Mouse (Mus musculus): ENCODE measurements around the gene Slc25a20. TPM values are rescaled to one million over a fixed set of nuclear protein-coding genes. Genes with fewer than 3 reads are reported as not detected.

The Slc25a20 gene
- polyA plus RNA-seq, 1 experiment, result 12.6 TPM

DNA sequence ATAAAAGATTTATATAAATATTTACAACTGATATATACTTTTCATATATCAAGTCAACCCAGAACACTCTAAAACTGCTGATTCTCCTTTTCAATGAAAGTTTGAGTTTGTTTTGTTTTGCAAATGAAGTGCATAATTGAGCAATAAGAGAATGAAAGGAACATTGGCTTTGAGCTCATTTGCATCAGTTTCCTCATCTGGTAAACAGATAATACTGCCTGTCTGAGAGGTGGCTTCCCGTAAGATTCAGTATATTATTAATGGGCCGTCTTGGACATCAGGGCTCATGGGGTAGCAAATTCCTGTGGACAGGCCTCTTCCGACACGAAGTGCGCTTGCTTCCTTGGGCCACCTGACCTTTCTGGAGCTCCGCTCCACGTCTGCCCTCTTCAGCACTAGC lies 48.9 kb downstream of the Slc25a20 start:
- TF ChIP-seq POLR2A (IDR thresholded peaks at IDR 0.05; ENCODE audit: extremely low read depth, insufficient read depth, low read length), result no peak
- TF ChIP-seq CTCF (IDR thresholded peaks at IDR 0.05; ENCODE audit: extremely low read depth, insufficient read depth, low read length), result no peak
- H3K4me1 ChIP-seq (ENCODE audit: control insufficient read depth, insufficient read depth, low read length), result peaks cover 12% of the 10 kb centered on the region
- H3K27ac ChIP-seq (ENCODE audit: insufficient read depth, low read length), result no peak overlapping the region
- no peak overlapping the region for H3K4me3 ChIP-seq (ENCODE audit: insufficient read depth, low read length)

DNA sequence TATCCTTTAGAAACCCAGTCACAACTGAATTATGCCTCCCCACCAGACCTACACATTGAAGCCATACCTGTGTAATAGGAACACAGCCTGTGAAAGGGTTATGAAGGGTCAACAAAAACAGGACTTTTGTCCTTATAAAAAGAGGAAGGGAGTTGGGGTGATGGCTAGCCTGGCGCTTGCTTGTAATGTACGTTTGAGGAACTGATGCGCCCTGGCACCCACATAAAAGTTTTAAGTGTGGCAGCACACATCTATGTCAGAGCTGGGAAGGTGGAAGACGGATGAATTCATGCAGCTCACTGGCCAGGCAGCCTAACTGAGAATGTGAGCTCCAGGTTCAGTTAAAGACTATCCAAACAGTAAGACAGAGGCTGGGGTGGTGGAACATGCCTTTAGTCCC lies 54.3 kb downstream of the Slc25a20 start:
- H3K4me1 ChIP-seq (ENCODE audit: control insufficient read depth, insufficient read depth, low read length), result peaks cover 2% of the 10 kb centered on the region
- no peak overlapping the region for H3K4me3 ChIP-seq (ENCODE audit: insufficient read depth, low read length)
- TF ChIP-seq CTCF (IDR thresholded peaks at IDR 0.05; ENCODE audit: extremely low read depth, insufficient read depth, low read length) (no peak), POLR2A (IDR thresholded peaks at IDR 0.05; ENCODE audit: extremely low read depth, insufficient read depth, low read length) (no peak)
- no peak overlapping the region for H3K27ac ChIP-seq (ENCODE audit: insufficient read depth, low read length)

DNA sequence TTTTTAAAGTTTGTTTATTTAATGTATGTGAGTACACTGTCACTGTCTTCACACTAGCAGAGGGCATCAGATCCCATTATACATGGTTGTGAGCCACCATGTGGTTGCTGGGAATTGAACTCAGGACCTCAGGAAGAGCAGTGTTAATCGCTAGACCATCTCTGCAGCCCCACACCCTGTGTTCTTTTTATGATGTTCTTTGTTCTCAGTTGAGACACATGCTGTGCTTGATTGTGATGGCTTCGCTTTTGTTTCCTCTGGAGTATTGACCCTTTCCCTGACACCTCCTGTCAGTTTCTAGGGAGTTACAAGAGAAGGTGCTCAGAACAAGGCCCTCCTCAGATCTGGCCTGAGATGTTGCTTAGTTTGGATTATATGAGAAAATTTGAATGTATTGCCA lies 61.9 kb downstream of the Slc25a20 start:
- no peak for TF ChIP-seq POLR2A (IDR thresholded peaks at IDR 0.05; ENCODE audit: extremely low read depth, insufficient read depth, low read length)
- no peak overlapping the region for H3K4me3 ChIP-seq (ENCODE audit: insufficient read depth, low read length)
- H3K27ac ChIP-seq (ENCODE audit: insufficient read depth, low read length), result no peak overlapping the region
- peaks cover 2% of the 10 kb centered on the region; the same call in 1 of the 2 replicates for H3K4me1 ChIP-seq (ENCODE audit: control insufficient read depth, insufficient read depth, low read length)

DNA sequence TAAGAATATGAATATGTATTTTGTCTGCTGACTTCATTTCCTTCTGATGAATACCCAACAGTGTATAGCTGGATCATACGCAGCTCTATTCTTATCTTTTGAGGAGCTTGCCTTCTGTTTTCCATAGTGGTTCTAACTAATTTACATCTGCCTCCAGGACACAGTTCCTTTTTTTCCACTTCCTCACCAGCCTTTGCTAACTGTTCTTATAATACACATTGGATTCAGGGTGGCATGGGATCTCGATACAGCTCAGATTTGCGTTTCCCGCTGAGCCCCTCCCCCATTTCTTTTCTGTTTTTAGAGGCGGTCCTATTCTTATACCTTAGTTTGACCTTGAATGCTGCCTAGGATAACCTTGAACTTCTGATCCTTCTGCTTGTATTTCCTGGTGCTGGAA lies 64.2 kb downstream of the Slc25a20 start:
- Histone ChIP-seq H3K4me1 (ENCODE audit: control insufficient read depth, insufficient read depth, low read length) (peaks cover 2% of the 10 kb centered on the region; the same call in 1 of the 2 replicates), H3K27ac (ENCODE audit: insufficient read depth, low read length) (no peak overlapping the region), H3K4me3 (ENCODE audit: insufficient read depth, low read length) (no peak overlapping the region)
- TF ChIP-seq POLR2A (IDR thresholded peaks at IDR 0.05; ENCODE audit: extremely low read depth, insufficient read depth, low read length), result no peak
- no peak for TF ChIP-seq CTCF (IDR thresholded peaks at IDR 0.05; ENCODE audit: extremely low read depth, insufficient read depth, low read length)

DNA sequence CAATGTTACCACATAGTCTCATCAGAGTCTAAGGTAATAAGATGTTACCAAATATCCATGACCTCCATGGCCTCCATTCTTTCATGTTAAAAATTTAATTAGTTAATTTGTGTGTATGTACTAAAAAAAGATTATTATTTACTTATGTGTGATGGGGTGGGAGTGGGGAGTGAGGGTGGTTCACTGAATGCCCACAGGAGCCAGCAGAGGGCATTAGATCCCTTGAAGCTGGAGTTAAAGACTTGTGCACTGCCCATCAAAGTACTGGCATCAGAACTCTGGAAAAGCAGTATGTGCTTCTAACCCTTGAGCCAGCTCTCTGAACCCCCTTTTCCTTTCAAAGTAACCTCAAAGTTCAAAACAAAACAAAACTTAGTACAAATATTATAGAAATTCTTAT lies 67.2 kb downstream of the Slc25a20 start:
- H3K4me1 ChIP-seq (ENCODE audit: control insufficient read depth, insufficient read depth, low read length), result peaks cover 2% of the 10 kb centered on the region; the same call in 1 of the 2 replicates
- H3K4me3 ChIP-seq (ENCODE audit: insufficient read depth, low read length), result no peak overlapping the region
- H3K27ac ChIP-seq (ENCODE audit: insufficient read depth, low read length), result no peak overlapping the region
- TF ChIP-seq POLR2A (IDR thresholded peaks at IDR 0.05; ENCODE audit: extremely low read depth, insufficient read depth, low read length) (no peak), CTCF (IDR thresholded peaks at IDR 0.05; ENCODE audit: extremely low read depth, insufficient read depth, low read length) (peak; percentile 25; the same call in 1 of the 2 replicates)

DNA sequence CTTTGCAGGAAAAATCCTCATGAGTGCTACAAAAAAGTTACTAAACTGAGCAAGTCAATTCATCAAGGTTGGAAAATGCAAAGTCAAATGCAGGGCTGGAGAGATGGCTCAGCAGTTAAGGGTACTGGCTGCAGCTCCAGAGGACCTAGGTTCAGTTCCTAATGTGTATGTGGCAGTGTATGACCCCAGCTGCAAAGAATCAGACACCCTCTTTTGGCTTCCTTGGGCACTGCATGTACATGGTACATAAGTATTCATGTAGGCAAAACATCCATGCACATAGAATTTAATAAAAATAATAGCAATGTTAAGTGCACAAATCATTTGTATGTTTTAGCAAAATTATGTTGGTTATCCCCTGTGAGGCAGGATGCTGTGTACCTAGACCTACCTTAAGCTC lies 70.6 kb downstream of the Slc25a20 start:
- Histone ChIP-seq H3K4me3 (ENCODE audit: insufficient read depth, low read length) (no peak overlapping the region), H3K27ac (ENCODE audit: insufficient read depth, low read length) (no peak overlapping the region), H3K4me1 (ENCODE audit: control insufficient read depth, insufficient read depth, low read length) (no peaks in the 10 kb centered on the region)
- no peak for TF ChIP-seq POLR2A (IDR thresholded peaks at IDR 0.05; ENCODE audit: extremely low read depth, insufficient read depth, low read length)
- TF ChIP-seq CTCF (IDR thresholded peaks at IDR 0.05; ENCODE audit: extremely low read depth, insufficient read depth, low read length), result no peak

Other genes with a start within 250 kb of the Slc25a20 start
- gene Ccdc36, start 233.6 kb upstream of the Slc25a20 start, polyA plus RNA-seq (2012; rRNA removed), result 0.33 and 0.66 TPM in 2 replicates
- gene BC048562, start 225.6 kb upstream of the Slc25a20 start, polyA plus RNA-seq (2012; rRNA removed), result not detected in 2 replicates
- 19.9 and 22.3 TPM in 2 replicates for gene Ccdc71, start 201.6 kb upstream of the Slc25a20 start, polyA plus RNA-seq (2012; rRNA removed)
- 44.9 and 46.1 TPM in 2 replicates for gene Klhdc8b, start 200.5 kb upstream of the Slc25a20 start, polyA plus RNA-seq (2012; rRNA removed)
- gene Lamb2, start 182.4 kb upstream of the Slc25a20 start, polyA plus RNA-seq (2012; rRNA removed), result 31.6 and 34.2 TPM in 2 replicates
- gene Usp19, start 171.5 kb upstream of the Slc25a20 start, polyA plus RNA-seq (2012; rRNA removed), result 169 and 173 TPM in 2 replicates
- 110 TPM in 2 replicates for gene Qars, start 154.4 kb upstream of the Slc25a20 start, polyA plus RNA-seq (2012; rRNA removed)
- gene Qrich1, start 145.3 kb upstream of the Slc25a20 start, polyA plus RNA-seq (2012; rRNA removed), result 110 and 111 TPM in 2 replicates
- gene Impdh2, start 101.8 kb upstream of the Slc25a20 start, polyA plus RNA-seq (2012; rRNA removed), result 62.2 and 63.6 TPM in 2 replicates
- 69.6 and 71.9 TPM in 2 replicates for gene Ndufaf3, start 94.7 kb upstream of the Slc25a20 start, polyA plus RNA-seq (2012; rRNA removed)
- 224 and 245 TPM in 2 replicates for gene Dalrd3, start 92.2 kb upstream of the Slc25a20 start, polyA plus RNA-seq (2012; rRNA removed)
- 70.9 and 74.9 TPM in 2 replicates for gene Wdr6, start 83.3 kb upstream of the Slc25a20 start, polyA plus RNA-seq (2012; rRNA removed)
- 105 and 112 TPM in 2 replicates for gene P4htm, start 64.4 kb upstream of the Slc25a20 start, polyA plus RNA-seq (2012; rRNA removed)
- 43.7 and 44.4 TPM in 2 replicates for gene Arih2, start 12.7 kb upstream of the Slc25a20 start, polyA plus RNA-seq (2012; rRNA removed)
- 20.6 and 21.2 TPM in 2 replicates for gene Prkar2a, start 27.2 kb downstream of the Slc25a20 start, polyA plus RNA-seq (2012; rRNA removed)
- 145 and 162 TPM in 2 replicates for gene Ip6k2, start 121.7 kb downstream of the Slc25a20 start, polyA plus RNA-seq (2012; rRNA removed)
- 65.0 and 66.8 TPM in 2 replicates for gene Nckipsd, start 146.3 kb downstream of the Slc25a20 start, polyA plus RNA-seq (2012; rRNA removed)
- 74.3 and 75.8 TPM in 2 replicates for gene Celsr3, start 164.2 kb downstream of the Slc25a20 start, polyA plus RNA-seq (2012; rRNA removed)
- 15.9 and 20.8 TPM in 2 replicates for gene Slc26a6, start 191.2 kb downstream of the Slc25a20 start, polyA plus RNA-seq (2012; rRNA removed)